Mouse (Mus musculus): ENCODE data around the gene Uvrag.

- no peak for TF ChIP-seq POLR2A (IDR thresholded peaks at IDR 0.05; ENCODE audit: borderline replicate concordance, extremely low read depth, insufficient read depth, insufficient read length, poor library complexity, severe bottlenecking)
- TF ChIP-seq CTCF (IDR thresholded peaks at IDR 0.05; ENCODE audit: borderline replicate concordance, extremely low read depth, insufficient read depth, insufficient read length): no peak
Observed at GRCm38 (mm10) chr7:99155311-99156289, 14.7 kb upstream of the Uvrag start.

Data from brain, embryonic 14.5 days (tissue).